Mouse (Mus musculus) cerebellum, adult 2 months (tissue): Measurements from ENCODE around the gene Tmem9.

Experiments used
- CTCF ChIP-seq: fragments of 200-500 bp; IDR thresholded peaks from 2 replicates; pipeline ENCODE4 v1.5.1; 2011; ENCODE audit warnings: low read depth, mild to moderate bottlenecking, control low read depth, low read length, moderate library complexity, borderline replicate concordance; ENCODE audit not compliant: insufficient read depth
- POLR2A ChIP-seq: fragments of 200-500 bp; IDR thresholded peaks from 2 replicates; pipeline ENCODE4 v1.6.1; 2011; ENCODE audit warnings: low read length, control low read depth, borderline replicate concordance; ENCODE audit not compliant: insufficient read depth

DNA sequence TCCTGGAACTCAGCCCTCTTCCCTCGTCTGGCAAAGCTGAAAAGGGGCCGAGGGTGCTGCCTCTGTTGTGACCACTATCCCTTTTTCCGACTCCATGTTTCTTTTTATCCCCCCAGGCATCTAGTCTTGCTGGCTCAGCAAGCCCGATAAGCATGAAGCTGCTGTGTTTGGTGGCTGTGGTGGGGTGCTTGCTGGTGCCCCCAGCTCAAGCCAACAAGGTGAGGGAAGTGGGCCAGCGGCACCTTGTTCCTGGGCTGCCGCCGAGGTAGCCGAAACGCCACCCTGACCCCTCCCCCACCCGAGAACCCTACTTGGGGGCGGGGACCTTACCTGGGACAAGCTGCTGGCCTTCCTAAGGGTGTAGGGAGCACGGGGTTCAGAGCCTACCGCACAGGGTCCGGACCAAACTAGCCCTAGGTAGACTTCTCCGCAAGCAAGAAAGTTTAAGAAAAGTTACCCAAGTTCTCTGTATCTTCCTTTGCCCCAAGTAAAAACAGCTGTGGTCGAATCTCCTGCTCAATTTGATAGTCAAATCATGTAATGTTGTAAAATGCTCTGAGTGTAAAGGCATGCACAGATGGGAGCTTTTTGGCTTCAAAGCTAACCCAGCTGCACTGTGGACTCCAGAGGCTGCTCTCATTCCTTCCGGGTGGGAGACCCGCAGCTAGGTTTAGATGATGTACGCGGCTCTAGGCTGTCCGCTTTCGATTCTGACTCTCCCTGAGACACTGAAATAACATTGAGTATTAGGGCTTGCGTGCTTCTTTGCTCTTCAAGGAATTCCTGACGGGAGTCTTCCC lies 10.6 kb downstream of the Tmem9 start:
- TF ChIP-seq POLR2A: no peak
- TF ChIP-seq CTCF: no peak
